Mouse (Mus musculus): ENCODE results near the gene Eif4e3. TPM values are rescaled to one million over a fixed set of nuclear protein-coding genes. Genes with fewer than 3 reads are reported as not detected.

The Eif4e3 gene
- polyA plus RNA-seq, 1 experiment from 2014 or later: 2.7 TPM

DNA sequence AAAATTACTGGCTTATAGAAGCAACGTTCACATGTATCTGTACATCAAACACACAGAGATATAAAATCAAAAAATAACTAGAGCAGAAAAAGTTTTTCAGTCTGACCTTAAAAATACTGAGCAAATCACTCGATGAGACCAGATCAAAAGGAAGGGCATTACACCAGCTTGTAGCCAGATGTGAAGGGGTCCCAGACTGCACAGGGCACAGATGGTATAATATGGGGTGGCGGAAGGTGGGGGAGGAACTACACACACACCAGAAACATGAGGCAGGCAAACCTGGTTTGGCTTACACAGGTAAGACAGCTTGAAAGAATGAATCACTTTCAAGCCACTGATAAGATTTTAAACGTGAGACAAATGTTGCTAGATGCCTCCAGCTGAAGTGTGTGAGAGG, 45.4 kb downstream of the Eif4e3 start:
- no peak overlapping the region for H3K4me2 ChIP-seq (ENCODE audit: low read depth, low read length)

DNA sequence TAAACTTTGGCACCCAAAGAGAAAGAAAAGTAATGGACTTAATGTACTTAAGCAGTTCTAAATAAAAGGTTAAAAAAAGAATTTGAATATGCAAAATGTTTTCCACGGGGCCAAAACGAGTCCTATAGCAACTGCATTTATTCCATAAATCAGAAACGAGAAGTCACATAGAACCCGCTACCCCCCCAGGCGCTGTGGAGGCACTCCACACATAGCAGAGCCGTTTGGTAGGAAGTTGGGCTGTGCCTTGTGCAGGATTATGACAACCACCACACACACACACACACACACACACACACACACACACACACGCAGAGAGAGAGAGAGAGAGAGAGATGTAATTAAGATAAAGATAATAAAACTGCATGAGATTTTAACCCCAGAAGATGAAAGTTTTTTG, 46.1 kb downstream of the Eif4e3 start:
- whole genome bisulfite sequencing (ENCODE audit: insufficient replicate concordance): 40% methylated on average over 7 of the region's 7 CpGs

More for the DNA sequence above, 45.4 kb downstream of the Eif4e3 start:
- 60% methylated on average over 4 of the region's 4 CpGs for whole genome bisulfite sequencing (ENCODE audit: insufficient replicate concordance)
- no peak for ATAC-seq (ENCODE audit: low read depth)
- Histone ChIP-seq H3K36me3 (ENCODE audit: control insufficient read depth, insufficient read depth) (no peaks in the 10 kb centered on the region), H3K4me3 (ENCODE audit: low read depth, low read length) (no peak overlapping the region), H3K9me3 (replicated peaks; ENCODE audit: control insufficient read depth, low read length) (no peaks in the 10 kb centered on the region), H3K27me3 (ENCODE audit: control insufficient read depth, insufficient read depth, low read depth, low read length) (no peaks in the 10 kb centered on the region), H3K27ac (ENCODE audit: low read length) (no peak overlapping the region), H3K9ac (ENCODE audit: low read depth, low read length) (no peak overlapping the region), H3K4me1 (ENCODE audit: control insufficient read depth, low read depth, low read length) (no peaks in the 10 kb centered on the region)

DNA sequence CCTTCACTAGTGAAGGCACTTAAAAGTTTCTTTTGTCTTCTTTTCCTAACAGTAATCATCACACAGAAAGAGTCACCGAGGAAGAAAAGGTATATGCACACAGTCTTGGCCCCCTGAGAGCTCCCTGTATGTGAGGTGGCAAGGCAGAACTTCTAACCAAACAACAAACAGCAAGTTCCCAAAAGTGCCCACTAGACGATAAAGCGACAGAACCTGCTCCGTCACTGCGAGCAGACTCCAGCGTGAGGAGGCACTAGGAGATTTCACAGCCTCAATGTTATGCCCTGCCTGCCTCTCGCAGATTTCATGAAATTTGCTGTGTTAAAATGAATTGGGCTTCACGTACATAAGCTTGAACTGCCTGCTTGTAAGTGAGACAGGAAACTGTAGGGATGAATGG, 46.6 kb downstream of the Eif4e3 start:
- Histone ChIP-seq H3K27me3 (ENCODE audit: control insufficient read depth, insufficient read depth, low read depth, low read length) (no peaks in the 10 kb centered on the region), H3K4me1 (ENCODE audit: control insufficient read depth, low read depth, low read length) (no peaks in the 10 kb centered on the region), H3K4me2 (ENCODE audit: low read depth, low read length) (no peak overlapping the region), H3K36me3 (ENCODE audit: control insufficient read depth, insufficient read depth) (no peaks in the 10 kb centered on the region), H3K9ac (ENCODE audit: low read depth, low read length) (no peak overlapping the region), H3K4me3 (ENCODE audit: low read depth, low read length) (no peak overlapping the region), H3K27ac (ENCODE audit: low read length) (no peak overlapping the region), H3K9me3 (replicated peaks; ENCODE audit: control insufficient read depth, low read length) (no peaks in the 10 kb centered on the region)
- ATAC-seq (ENCODE audit: low read depth): no peak
- WGBS (ENCODE audit: insufficient replicate concordance): 43% methylated on average over 8 of the region's 8 CpGs

More for the DNA sequence above, 46.1 kb downstream of the Eif4e3 start:
- H3K9ac ChIP-seq (ENCODE audit: low read depth, low read length): no peak overlapping the region
- H3K27me3 ChIP-seq (ENCODE audit: control insufficient read depth, insufficient read depth, low read depth, low read length): no peaks in the 10 kb centered on the region
- H3K4me1 ChIP-seq (ENCODE audit: control insufficient read depth, low read depth, low read length): no peaks in the 10 kb centered on the region
- no peak overlapping the region for H3K4me2 ChIP-seq (ENCODE audit: low read depth, low read length)
- H3K9me3 ChIP-seq (replicated peaks; ENCODE audit: control insufficient read depth, low read length): no peaks in the 10 kb centered on the region
- no peaks in the 10 kb centered on the region for H3K36me3 ChIP-seq (ENCODE audit: control insufficient read depth, insufficient read depth)
- no peak overlapping the region for H3K27ac ChIP-seq (ENCODE audit: low read length)
- H3K4me3 ChIP-seq (ENCODE audit: low read depth, low read length): no peak overlapping the region
- no peak for ATAC-seq (ENCODE audit: low read depth)

DNA sequence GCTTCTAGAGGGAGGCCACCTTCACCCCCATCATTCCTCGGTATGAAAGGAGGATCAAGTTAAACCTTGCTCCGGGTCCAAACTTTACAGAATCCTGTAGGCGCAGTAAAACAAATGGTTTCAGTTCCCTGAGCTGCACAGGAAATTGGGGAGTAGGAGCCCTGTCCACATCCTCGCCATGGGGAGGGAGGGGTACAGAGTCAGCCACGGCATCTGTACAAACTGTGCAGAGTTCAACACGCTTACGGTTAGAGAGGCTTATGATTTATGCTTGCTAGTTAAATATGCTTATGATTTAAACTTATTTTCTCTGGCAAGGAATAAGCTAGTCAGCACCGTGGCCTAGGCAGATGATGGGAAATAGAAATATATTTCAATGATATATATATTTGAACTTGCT, 47.1 kb downstream of the Eif4e3 start:
- Histone ChIP-seq H3K9ac (ENCODE audit: low read depth, low read length) (no peak overlapping the region), H3K4me1 (ENCODE audit: control insufficient read depth, low read depth, low read length) (no peaks in the 10 kb centered on the region), H3K27ac (ENCODE audit: low read length) (no peak overlapping the region), H3K36me3 (ENCODE audit: control insufficient read depth, insufficient read depth) (no peaks in the 10 kb centered on the region), H3K27me3 (ENCODE audit: control insufficient read depth, insufficient read depth, low read depth, low read length) (no peaks in the 10 kb centered on the region), H3K4me2 (ENCODE audit: low read depth, low read length) (no peak overlapping the region), H3K9me3 (replicated peaks; ENCODE audit: control insufficient read depth, low read length) (no peaks in the 10 kb centered on the region), H3K4me3 (ENCODE audit: low read depth, low read length) (no peak overlapping the region)
- ATAC-seq (ENCODE audit: low read depth): no peak
- 40% methylated on average over 8 of the region's 8 CpGs for WGBS (ENCODE audit: insufficient replicate concordance)

DNA sequence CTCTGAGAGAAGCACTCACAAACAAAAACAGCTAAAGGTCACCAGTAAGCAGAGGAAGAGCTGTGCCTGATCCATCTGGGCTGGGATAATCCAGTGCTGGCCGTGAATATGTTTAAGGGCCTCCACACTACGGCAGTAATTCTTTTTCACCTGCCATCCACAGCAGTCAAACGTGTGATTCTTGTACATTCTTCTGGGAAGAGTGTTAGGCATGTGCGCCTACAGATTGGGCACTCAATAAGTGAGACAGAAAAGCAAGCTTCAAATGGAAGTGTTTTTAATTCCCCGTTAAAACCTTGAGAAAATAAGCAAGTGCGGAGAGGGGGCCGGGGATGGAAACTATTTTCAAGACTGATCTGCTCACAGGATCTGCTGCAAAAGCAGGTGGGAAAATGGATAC, 48.7 kb downstream of the Eif4e3 start:
- Histone ChIP-seq H3K4me1 (ENCODE audit: control insufficient read depth, low read depth, low read length) (no peaks in the 10 kb centered on the region), H3K9me3 (replicated peaks; ENCODE audit: control insufficient read depth, low read length) (no peaks in the 10 kb centered on the region), H3K9ac (ENCODE audit: low read depth, low read length) (no peak overlapping the region), H3K27ac (ENCODE audit: low read length) (no peak overlapping the region), H3K36me3 (ENCODE audit: control insufficient read depth, insufficient read depth) (no peaks in the 10 kb centered on the region), H3K4me3 (ENCODE audit: low read depth, low read length) (no peak overlapping the region), H3K4me2 (ENCODE audit: low read depth, low read length) (no peak overlapping the region), H3K27me3 (ENCODE audit: control insufficient read depth, insufficient read depth, low read depth, low read length) (no peaks in the 10 kb centered on the region)
- no peak for ATAC-seq (ENCODE audit: low read depth)
- WGBS (ENCODE audit: insufficient replicate concordance): 67% methylated on average over 7 of the region's 7 CpGs

DNA sequence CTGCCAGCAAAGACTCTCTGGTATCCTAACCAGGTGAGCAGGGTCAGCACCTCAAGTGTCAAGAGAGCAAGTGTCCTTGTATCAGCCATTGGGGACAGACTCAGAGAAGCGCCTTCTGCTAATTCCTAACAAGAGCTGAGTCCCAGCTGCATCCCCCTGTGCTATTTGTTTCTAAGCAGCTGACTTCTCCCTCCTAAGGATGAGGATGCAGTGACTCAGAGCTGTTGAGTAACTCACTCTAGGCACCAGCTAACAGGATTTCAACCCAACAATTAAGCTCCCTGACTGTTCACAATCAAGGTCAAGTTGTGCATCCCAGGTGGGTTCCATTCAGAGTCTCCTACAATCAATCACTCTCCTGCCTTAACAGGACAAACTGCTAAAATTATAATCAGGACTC, 49.2 kb downstream of the Eif4e3 start:
- Histone ChIP-seq H3K9me3 (replicated peaks; ENCODE audit: control insufficient read depth, low read length) (no peaks in the 10 kb centered on the region), H3K4me3 (ENCODE audit: low read depth, low read length) (no peak overlapping the region), H3K27me3 (ENCODE audit: control insufficient read depth, insufficient read depth, low read depth, low read length) (no peaks in the 10 kb centered on the region), H3K4me2 (ENCODE audit: low read depth, low read length) (no peak overlapping the region), H3K4me1 (ENCODE audit: control insufficient read depth, low read depth, low read length) (no peaks in the 10 kb centered on the region), H3K36me3 (ENCODE audit: control insufficient read depth, insufficient read depth) (no peaks in the 10 kb centered on the region), H3K27ac (ENCODE audit: low read length) (no peak overlapping the region), H3K9ac (ENCODE audit: low read depth, low read length) (no peak overlapping the region)
- 68% methylated on average over 1 of the region's 1 CpGs for WGBS (ENCODE audit: insufficient replicate concordance)
- ATAC-seq (ENCODE audit: low read depth): no peak

DNA sequence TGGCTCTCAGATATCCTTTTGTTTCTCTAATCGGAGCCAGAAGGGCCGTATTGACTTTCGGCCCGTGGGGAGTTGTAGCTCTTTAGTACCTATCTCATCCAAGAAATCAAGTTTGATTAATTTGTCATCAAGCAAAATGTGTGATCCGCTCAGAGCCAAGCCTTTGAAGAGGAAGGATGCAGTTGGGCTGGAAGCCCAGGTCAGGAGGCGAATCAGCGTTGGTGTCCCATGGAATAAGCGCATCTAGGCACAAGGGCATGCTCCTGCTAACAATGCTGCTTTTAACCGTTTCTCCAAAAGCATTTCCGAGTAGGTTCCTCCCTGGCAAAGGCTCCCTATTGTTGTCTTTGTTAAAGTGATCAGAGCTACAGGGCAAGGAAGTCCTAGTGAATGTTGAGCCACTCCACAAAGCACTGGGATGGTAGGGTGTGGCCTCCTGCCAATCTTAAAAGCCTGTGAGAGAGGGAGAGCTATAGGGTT, 51.3 kb downstream of the Eif4e3 start:
- Histone ChIP-seq H3K9ac (ENCODE audit: low read depth, low read length) (no peak overlapping the region), H3K9me3 (replicated peaks; ENCODE audit: control insufficient read depth, low read length) (no peaks in the 10 kb centered on the region), H3K27me3 (ENCODE audit: control insufficient read depth, insufficient read depth, low read depth, low read length) (no peaks in the 10 kb centered on the region), H3K4me2 (ENCODE audit: low read depth, low read length) (no peak overlapping the region), H3K27ac (ENCODE audit: low read length) (no peak overlapping the region), H3K4me1 (ENCODE audit: control insufficient read depth, low read depth, low read length) (no peaks in the 10 kb centered on the region), H3K36me3 (ENCODE audit: control insufficient read depth, insufficient read depth) (no peaks in the 10 kb centered on the region), H3K4me3 (ENCODE audit: low read depth, low read length) (no peak overlapping the region)
- WGBS (ENCODE audit: insufficient replicate concordance): 62% methylated on average over 10 of the region's 10 CpGs
- ATAC-seq (ENCODE audit: low read depth): no peak

DNA sequence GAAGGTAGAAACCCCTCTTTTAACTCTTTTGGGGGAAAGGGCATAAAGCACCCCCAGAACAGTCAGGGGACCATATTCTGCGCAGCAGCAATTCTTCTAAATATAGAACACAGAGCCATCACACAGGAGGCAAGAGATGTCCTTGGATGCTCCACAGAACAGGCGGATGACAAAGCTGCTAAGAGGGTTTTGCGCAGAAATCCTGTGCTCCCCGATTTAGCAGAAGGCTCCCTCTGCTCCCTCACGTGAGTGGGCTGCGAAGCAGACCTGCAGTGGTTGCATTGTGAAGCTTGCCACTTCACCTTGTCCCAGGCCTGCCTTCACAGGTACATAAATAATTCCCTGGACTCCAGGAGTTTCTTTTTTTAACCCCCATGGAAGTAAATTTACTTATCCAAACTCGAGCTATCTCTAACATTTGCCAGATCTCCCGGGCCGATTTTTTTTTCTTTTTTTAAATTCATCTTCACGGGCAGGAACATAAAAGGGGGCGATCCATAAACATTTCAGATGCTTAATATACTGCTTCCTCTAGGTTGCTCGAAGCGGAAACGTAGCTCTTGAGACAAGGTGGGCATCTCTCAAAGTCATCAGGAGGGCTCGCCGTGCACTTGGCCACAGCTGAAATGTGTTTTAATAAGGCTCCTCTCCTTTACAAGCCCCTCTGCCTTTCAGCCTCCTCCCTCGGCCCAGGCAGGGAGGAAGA, 51.9 kb downstream of the Eif4e3 start:
- 59% methylated on average over 17 of the region's 17 CpGs for WGBS (ENCODE audit: insufficient replicate concordance)
- no peaks in the 10 kb centered on the region for H3K9me3 ChIP-seq (replicated peaks; ENCODE audit: control insufficient read depth, low read length)
- no peak for ATAC-seq (ENCODE audit: low read depth)

DNA sequence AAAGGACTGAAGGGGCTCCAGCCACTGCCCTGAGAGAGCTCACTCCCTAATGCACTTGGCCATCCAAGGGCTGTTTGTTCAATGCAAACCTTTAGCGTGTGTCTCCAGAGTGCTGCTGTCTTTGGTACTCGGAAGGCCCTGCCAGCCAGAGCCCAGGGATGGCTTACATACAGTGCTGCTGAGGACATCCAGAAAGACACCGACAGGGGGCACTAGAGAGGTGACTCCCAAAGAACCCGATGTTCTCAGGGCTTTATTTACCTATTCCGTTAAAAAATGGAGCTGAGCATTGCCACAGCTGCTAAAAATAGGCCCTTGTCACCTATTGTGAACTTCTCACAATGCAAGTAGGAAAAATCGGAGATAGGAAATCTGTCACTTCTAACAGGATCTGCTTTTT, 54.7 kb downstream of the Eif4e3 start:
- Histone ChIP-seq H3K9ac (ENCODE audit: low read depth, low read length) (no peak overlapping the region), H3K27ac (ENCODE audit: low read length) (no peak overlapping the region), H3K4me1 (ENCODE audit: control insufficient read depth, low read depth, low read length) (no peaks in the 10 kb centered on the region), H3K36me3 (ENCODE audit: control insufficient read depth, insufficient read depth) (no peaks in the 10 kb centered on the region), H3K9me3 (replicated peaks; ENCODE audit: control insufficient read depth, low read length) (no peaks in the 10 kb centered on the region), H3K4me3 (ENCODE audit: low read depth, low read length) (no peak overlapping the region), H3K27me3 (ENCODE audit: control insufficient read depth, insufficient read depth, low read depth, low read length) (no peaks in the 10 kb centered on the region), H3K4me2 (ENCODE audit: low read depth, low read length) (no peak overlapping the region)
- no peak for ATAC-seq (ENCODE audit: low read depth)
- WGBS (ENCODE audit: insufficient replicate concordance): 35% methylated on average over 6 of the region's 6 CpGs

More for the DNA sequence above, 51.9 kb downstream of the Eif4e3 start:
- Histone ChIP-seq H3K4me2 (ENCODE audit: low read depth, low read length) (no peak overlapping the region), H3K4me3 (ENCODE audit: low read depth, low read length) (no peak overlapping the region), H3K4me1 (ENCODE audit: control insufficient read depth, low read depth, low read length) (no peaks in the 10 kb centered on the region), H3K27me3 (ENCODE audit: control insufficient read depth, insufficient read depth, low read depth, low read length) (no peaks in the 10 kb centered on the region), H3K36me3 (ENCODE audit: control insufficient read depth, insufficient read depth) (no peaks in the 10 kb centered on the region), H3K9ac (ENCODE audit: low read depth, low read length) (no peak overlapping the region), H3K27ac (ENCODE audit: low read length) (no peak overlapping the region)

Measured in liver, embryonic 16.5 days (tissue).